Mouse (Mus musculus): ENCODE data around the gene Itpr1. TPM values are rescaled to one million over a fixed set of nuclear protein-coding genes. Genes with fewer than 3 reads are reported as not detected.

Gene Itpr1
- polyA plus RNA-seq, 1 experiment = 4.7 TPM

- no peaks in the 10 kb centered on the region for H3K36me3 ChIP-seq (ENCODE audit: control insufficient read depth, insufficient read depth, low read length)
- no peaks in the 10 kb centered on the region for H3K27me3 ChIP-seq (ENCODE audit: control insufficient read depth, insufficient read depth, low read length)
- 59% methylated on average over 4 of the region's 4 CpGs for WGBS
- peaks cover 16% of the 10 kb centered on the region for H3K4me1 ChIP-seq (ENCODE audit: control insufficient read depth, insufficient read depth, insufficient read length, low read length)
- no peak overlapping the region for H3K27ac ChIP-seq (ENCODE audit: insufficient read depth, low read depth, low read length)
- no peak overlapping the region for H3K4me3 ChIP-seq (ENCODE audit: low read depth, low read length)
- TF ChIP-seq CTCF (IDR thresholded peaks at IDR 0.05; ENCODE audit: extremely low read depth, insufficient read length, insufficient replicate concordance, low read depth, low read length) (no peak), POLR2A (IDR thresholded peaks at IDR 0.05; ENCODE audit: low read depth, low read length) (no peak)
Observed at GRCm38 (mm10) chr6:108538406-108538805, 325.5 kb downstream of the Itpr1 start.

- Histone ChIP-seq H3K4me1 (ENCODE audit: control insufficient read depth, insufficient read depth, insufficient read length, low read length) (peaks cover 7% of the 10 kb centered on the region), H3K36me3 (ENCODE audit: control insufficient read depth, insufficient read depth, low read length) (no peaks in the 10 kb centered on the region), H3K27me3 (ENCODE audit: control insufficient read depth, insufficient read depth, low read length) (no peaks in the 10 kb centered on the region), H3K27ac (ENCODE audit: insufficient read depth, low read depth, low read length) (no peak overlapping the region), H3K4me3 (ENCODE audit: low read depth, low read length) (no peak overlapping the region)
- no peak for TF ChIP-seq CTCF (IDR thresholded peaks at IDR 0.05; ENCODE audit: extremely low read depth, insufficient read length, insufficient replicate concordance, low read depth, low read length)
- no peak for TF ChIP-seq POLR2A (IDR thresholded peaks at IDR 0.05; ENCODE audit: low read depth, low read length)
- WGBS = 78% methylated on average over 6 of the region's 6 CpGs
Observed at GRCm38 (mm10) chr6:108540441-108540840, 327.5 kb downstream of the Itpr1 start.

GRCm38 (mm10) chr6:108544917-108545316 is 332.0 kb downstream of the Itpr1 start:
- Histone ChIP-seq H3K27me3 (ENCODE audit: control insufficient read depth, insufficient read depth, low read length) (no peaks in the 10 kb centered on the region), H3K36me3 (ENCODE audit: control insufficient read depth, insufficient read depth, low read length) (no peaks in the 10 kb centered on the region), H3K27ac (ENCODE audit: insufficient read depth, low read depth, low read length) (no peak overlapping the region), H3K4me1 (ENCODE audit: control insufficient read depth, insufficient read depth, insufficient read length, low read length) (no peaks in the 10 kb centered on the region; the same call in 1 of the 2 replicates), H3K4me3 (ENCODE audit: low read depth, low read length) (no peak overlapping the region)
- TF ChIP-seq CTCF (IDR thresholded peaks at IDR 0.05; ENCODE audit: extremely low read depth, insufficient read length, insufficient replicate concordance, low read depth, low read length) (no peak), POLR2A (IDR thresholded peaks at IDR 0.05; ENCODE audit: low read depth, low read length) (no peak)
- 90% methylated on average over 7 of the region's 7 CpGs for WGBS

GRCm38 (mm10) chr6:108545464-108545863 is 332.6 kb downstream of the Itpr1 start:
- Histone ChIP-seq H3K27ac (ENCODE audit: insufficient read depth, low read depth, low read length) (no peak overlapping the region), H3K36me3 (ENCODE audit: control insufficient read depth, insufficient read depth, low read length) (no peaks in the 10 kb centered on the region), H3K4me3 (ENCODE audit: low read depth, low read length) (no peak overlapping the region), H3K4me1 (ENCODE audit: control insufficient read depth, insufficient read depth, insufficient read length, low read length) (no peaks in the 10 kb centered on the region; the same call in 1 of the 2 replicates), H3K27me3 (ENCODE audit: control insufficient read depth, insufficient read depth, low read length) (no peaks in the 10 kb centered on the region)
- TF ChIP-seq CTCF (IDR thresholded peaks at IDR 0.05; ENCODE audit: extremely low read depth, insufficient read length, insufficient replicate concordance, low read depth, low read length) = no peak
- TF ChIP-seq POLR2A (IDR thresholded peaks at IDR 0.05; ENCODE audit: low read depth, low read length) = no peak
- WGBS = 87% methylated on average over 5 of the region's 5 CpGs

- Histone ChIP-seq H3K4me1 (ENCODE audit: control insufficient read depth, insufficient read depth, insufficient read length, low read length) (no peaks in the 10 kb centered on the region; the same call in 1 of the 2 replicates), H3K27ac (ENCODE audit: insufficient read depth, low read depth, low read length) (no peak overlapping the region), H3K27me3 (ENCODE audit: control insufficient read depth, insufficient read depth, low read length) (no peaks in the 10 kb centered on the region), H3K36me3 (ENCODE audit: control insufficient read depth, insufficient read depth, low read length) (peaks cover 2% of the 10 kb centered on the region; the same call in 1 of the 2 replicates), H3K4me3 (ENCODE audit: low read depth, low read length) (no peak overlapping the region)
- 90% methylated on average over 3 of the region's 3 CpGs for WGBS
- TF ChIP-seq POLR2A (IDR thresholded peaks at IDR 0.05; ENCODE audit: low read depth, low read length) = no peak
- no peak for TF ChIP-seq CTCF (IDR thresholded peaks at IDR 0.05; ENCODE audit: extremely low read depth, insufficient read length, insufficient replicate concordance, low read depth, low read length)
Observed at GRCm38 (mm10) chr6:108548413-108548812, 335.5 kb downstream of the Itpr1 start.

- H3K4me3 ChIP-seq (ENCODE audit: low read depth, low read length) = no peak overlapping the region
- no peak overlapping the region for H3K27ac ChIP-seq (ENCODE audit: insufficient read depth, low read depth, low read length)
- H3K36me3 ChIP-seq (ENCODE audit: control insufficient read depth, insufficient read depth, low read length) = peaks cover 2% of the 10 kb centered on the region; the same call in 1 of the 2 replicates
- TF ChIP-seq CTCF (IDR thresholded peaks at IDR 0.05; ENCODE audit: extremely low read depth, insufficient read length, insufficient replicate concordance, low read depth, low read length) (no peak), POLR2A (IDR thresholded peaks at IDR 0.05; ENCODE audit: low read depth, low read length) (no peak)
- H3K4me1 ChIP-seq (ENCODE audit: control insufficient read depth, insufficient read depth, insufficient read length, low read length) = no peaks in the 10 kb centered on the region; the same call in 1 of the 2 replicates
- WGBS = 82% methylated on average over 6 of the region's 6 CpGs
- H3K27me3 ChIP-seq (ENCODE audit: control insufficient read depth, insufficient read depth, low read length) = no peaks in the 10 kb centered on the region
Observed at GRCm38 (mm10) chr6:108549495-108549935, 336.6 kb downstream of the Itpr1 start.

GRCm38 (mm10) chr6:108551725-108552620 is 339.1 kb downstream of the Itpr1 start:
- Histone ChIP-seq H3K27me3 (ENCODE audit: control insufficient read depth, insufficient read depth, low read length) (no peaks in the 10 kb centered on the region), H3K4me1 (ENCODE audit: control insufficient read depth, insufficient read depth, insufficient read length, low read length) (no peaks in the 10 kb centered on the region; the same call in 1 of the 2 replicates), H3K4me3 (ENCODE audit: low read depth, low read length) (no peak overlapping the region), H3K36me3 (ENCODE audit: control insufficient read depth, insufficient read depth, low read length) (peaks cover 2% of the 10 kb centered on the region; the same call in 1 of the 2 replicates), H3K27ac (ENCODE audit: insufficient read depth, low read depth, low read length) (no peak overlapping the region)
- WGBS = 97% methylated on average over 12 of the region's 12 CpGs
- TF ChIP-seq POLR2A (IDR thresholded peaks at IDR 0.05; ENCODE audit: low read depth, low read length) = no peak
- no peak for TF ChIP-seq CTCF (IDR thresholded peaks at IDR 0.05; ENCODE audit: extremely low read depth, insufficient read length, insufficient replicate concordance, low read depth, low read length)
